Mouse (Mus musculus): ENCODE results near the gene Hyal6.

The Hyal6 gene

DNA sequence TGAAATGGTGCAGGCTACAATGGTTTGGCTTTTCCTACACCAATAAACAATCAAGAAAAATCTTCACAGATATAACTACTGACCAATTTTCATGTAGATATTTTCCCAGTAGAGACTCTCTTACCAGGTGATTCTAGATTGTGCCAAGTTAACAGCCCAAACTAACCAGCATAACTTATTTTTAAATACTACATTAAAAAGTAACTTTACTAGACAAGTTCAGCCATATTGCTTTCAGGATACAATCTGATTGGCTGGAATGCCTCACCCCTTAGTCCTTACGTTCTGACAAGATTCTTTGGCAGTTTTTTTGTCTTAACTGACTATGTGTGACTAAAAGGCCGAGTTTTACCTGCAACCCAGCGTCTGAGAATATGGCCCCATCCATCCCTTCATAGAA is at the start of gene Hyal6:
Gene Hyal6, plus strand, starts transcription at position 301 of the 400 bp plus-strand sequence.
- no peak for DNase-seq

DNA sequence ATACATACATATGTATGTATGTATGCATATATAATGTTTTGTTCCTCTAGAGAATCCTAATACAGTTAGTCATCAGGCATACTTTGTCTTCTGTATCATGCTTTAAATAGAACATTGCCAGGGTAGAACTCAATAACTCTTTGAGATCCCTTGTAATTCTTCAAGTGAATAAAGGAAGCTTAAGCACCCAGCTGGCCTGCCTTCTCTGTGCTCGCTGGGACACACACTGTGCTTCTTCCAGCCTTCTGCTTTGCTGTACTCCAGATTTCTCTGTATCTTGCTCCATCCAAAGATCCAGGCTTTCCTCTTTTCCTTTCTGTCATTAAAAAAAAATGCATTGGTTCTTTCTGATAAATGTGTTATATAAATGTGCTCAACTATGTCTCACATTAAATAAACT is 45.2 kb upstream of the Hyal6 start:
- no peak for DNase-seq

GRCm38 (mm10) chr6:24694455-24695410 is 38.3 kb upstream of the Hyal6 start:
- DNase-seq: no peak

- no peak for DNase-seq
These were observed 36.9 kb upstream of the Hyal6 start for GRCm38 (mm10) chr6:24696117-24696516.

- DNase-seq: no peak
These were observed 35.8 kb upstream of the Hyal6 start for GRCm38 (mm10) chr6:24697216-24697615.

GRCm38 (mm10) chr6:24707090-24707489 is 26.0 kb upstream of the Hyal6 start:
- DNase-seq: no peak

- no peak for DNase-seq
These were observed 25.5 kb upstream of the Hyal6 start for GRCm38 (mm10) chr6:24707499-24707898.

- DNase-seq: peak; percentile 11 to 25
These were observed 11.5 kb upstream of the Hyal6 start for GRCm38 (mm10) chr6:24721317-24722099.

GRCm38 (mm10) chr6:24728130-24728529 is 4.9 kb upstream of the Hyal6 start:
- DNase-seq: no peak

DNA sequence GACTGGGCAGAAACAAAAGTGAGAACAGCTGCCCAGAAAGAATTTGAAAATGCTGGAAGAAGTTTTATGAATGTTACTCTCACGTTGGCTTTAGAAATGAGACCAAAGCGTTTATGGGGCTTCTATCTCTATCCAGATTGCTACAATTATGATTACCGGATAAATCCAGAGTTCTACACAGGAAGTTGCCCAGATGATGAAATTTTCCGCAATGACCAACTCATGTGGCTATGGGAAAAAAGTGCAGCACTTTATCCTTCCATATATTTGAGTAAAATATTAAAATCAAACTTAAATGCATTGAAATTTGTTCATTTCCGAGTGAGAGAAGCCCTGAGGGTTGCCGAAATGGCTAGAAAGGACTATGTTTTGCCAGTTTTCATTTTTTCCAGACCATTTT is 1.5 kb downstream of the Hyal6 start:
- no peak for DNase-seq

DNA sequence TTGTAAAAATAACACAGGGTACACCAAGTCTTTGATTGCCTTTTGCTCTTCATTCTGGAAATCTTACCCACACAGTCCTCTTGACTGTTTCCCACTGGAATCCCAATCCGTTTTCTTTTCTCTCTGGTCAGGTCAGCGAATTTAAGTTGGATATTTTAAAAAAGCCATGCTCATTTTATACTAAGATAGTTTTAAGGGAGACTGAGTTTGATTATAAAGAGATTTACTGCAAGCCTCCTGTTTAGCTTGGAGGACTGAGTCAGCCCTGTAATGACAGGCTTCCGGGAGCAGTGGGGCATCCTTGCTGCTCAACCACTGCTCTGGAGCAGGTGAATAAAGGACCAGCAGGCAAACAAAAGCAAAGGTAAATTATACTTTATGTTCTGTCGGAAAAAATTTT is 15.0 kb downstream of the Hyal6 start, which contains the start of gene Hyal4:
Gene Hyal4, plus strand, starts transcription at position 301 of the 400 bp plus-strand sequence.
- DNase-seq: no peak

DNA sequence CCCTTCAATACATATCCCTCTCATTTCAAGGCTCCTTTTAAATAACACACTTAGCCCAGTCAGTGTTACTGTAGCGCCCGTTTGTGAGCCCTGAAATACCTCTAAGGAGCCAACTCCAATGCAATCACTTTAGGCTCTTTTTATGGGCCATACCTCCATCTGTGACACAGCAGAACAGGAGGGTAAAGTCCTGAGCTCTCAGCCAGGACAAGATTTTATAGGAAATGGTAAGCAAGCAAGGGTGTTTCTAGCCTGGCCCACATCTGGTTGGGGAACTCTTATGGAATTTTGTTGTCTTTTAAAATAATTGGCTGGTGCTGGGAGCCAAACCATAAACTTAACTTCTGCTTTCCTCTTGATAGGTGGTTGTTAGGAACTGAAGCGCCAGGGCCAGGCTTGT is 26.2 kb downstream of the Hyal6 start:
- no peak for DNase-seq

GRCm38 (mm10) chr6:24766261-24766660 is 33.2 kb downstream of the Hyal6 start:
- no peak for DNase-seq

GRCm38 (mm10) chr6:24779182-24779581 is 46.1 kb downstream of the Hyal6 start:
- DNase-seq: no peak

DNA sequence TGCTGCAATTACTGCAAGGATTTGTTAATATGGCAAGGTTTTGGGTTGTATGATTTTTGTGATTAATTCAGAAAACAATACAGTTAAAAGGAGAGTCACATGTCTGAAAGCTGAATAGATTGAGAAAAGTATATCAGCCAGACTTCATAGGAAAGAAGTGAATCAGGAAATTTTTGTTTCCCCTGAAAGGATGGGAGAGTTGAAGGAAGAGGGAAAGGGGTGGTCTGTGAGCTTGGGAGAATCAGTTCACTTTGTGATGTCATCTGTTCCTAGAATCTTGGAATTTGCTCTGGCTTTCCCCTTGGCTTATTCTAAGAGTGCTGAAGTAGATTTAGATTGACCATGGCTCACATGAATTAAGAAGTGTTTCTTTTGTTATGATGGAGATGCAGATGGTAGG is 57.8 kb downstream of the Hyal6 start, which contains the start of gene Spam1:
Gene Spam1, plus strand, starts transcription at position 301 of the 400 bp plus-strand sequence.
- no peak for DNase-seq
